Mouse (Mus musculus): ENCODE results near the gene Alg9.

GRCm38 (mm10) chr9:50795266-50795665 lies 20.4 kb downstream of the Alg9 start:
- TF ChIP-seq POLR2A (IDR thresholded peaks at IDR 0.05; ENCODE audit: extremely low read depth, insufficient read depth, low read length) = no peak
- no peak for TF ChIP-seq CTCF (IDR thresholded peaks at IDR 0.05; ENCODE audit: low read depth, low read length)

Measured in liver, adult 2 months (tissue).